Mouse (Mus musculus) ES-E14 (cell line): ENCODE data around the gene Neurod6. TPM values are rescaled to one million over a fixed set of nuclear protein-coding genes. Genes with fewer than 3 reads are reported as not detected.

Source experiments
- DNase-seq: peaks from one replicate; pipeline ENCODE4 v3.0.0-alpha.2; 2013; ENCODE audit warnings: low read depth, low spot score
- H3K27ac ChIP-seq: 2 replicates; pipeline ENCODE4 v1.5.1; 2012; ENCODE audit warnings: low read depth, mild to moderate bottlenecking, low read length, moderate library complexity, mixed read lengths; ENCODE audit not compliant: poor library complexity, insufficient read depth, severe bottlenecking
- H3K36me3 ChIP-seq: 2 replicates; pipeline ENCODE4 v1.6.1; 2012; ENCODE audit warnings: mild to moderate bottlenecking, low read length, moderate library complexity, mixed read lengths; ENCODE audit not compliant: control insufficient read depth, poor library complexity, insufficient read depth, severe bottlenecking
- H3K4me1 ChIP-seq, 2 experiments: fragments of 150-350 bp in 1 of 2; sonication (generic) in 1 of 2; 2 replicates each; pipeline ENCODE4 v1.6.1; 2012; ENCODE audit warnings: low read length in 2 of 2, mild to moderate bottlenecking in 1 of 2, mixed read lengths in 1 of 2; ENCODE audit not compliant: control insufficient read depth in 2 of 2, insufficient read depth in 2 of 2, poor library complexity in 1 of 2
- H3K4me3 ChIP-seq, 2 experiments: fragments of 150-350 bp in 1 of 2; sonication (generic) in 1 of 2; 2 replicates each; pipeline ENCODE4 v1.5.1; 2012; ENCODE audit warnings: low read length in 2 of 2, low read depth in 1 of 2, mild to moderate bottlenecking in 1 of 2, mixed read lengths in 1 of 2; ENCODE audit not compliant: insufficient read depth in 1 of 2, poor library complexity in 1 of 2, severe bottlenecking in 1 of 2
- H3K9ac ChIP-seq: 2 replicates; pipeline ENCODE4 v1.6.1; 2012; ENCODE audit warnings: low read depth, mild to moderate bottlenecking, low read length, mixed read lengths; ENCODE audit not compliant: poor library complexity, insufficient read depth, severe bottlenecking
- H3K9me3 ChIP-seq: fragments of 150-350 bp; sonication (generic); 2 replicates; pipeline ENCODE4 v1.6.1; 2012; ENCODE audit warnings: low read depth, mild to moderate bottlenecking, low read length; ENCODE audit not compliant: control insufficient read depth, insufficient read depth
- CHD2 ChIP-seq: IDR thresholded peaks from 2 replicates; pipeline ENCODE4 v1.6.1; 2014; ENCODE audit warnings: mild to moderate bottlenecking, low read depth, low read length, inconsistent platforms
- HCFC1 ChIP-seq: IDR thresholded peaks from 2 replicates; pipeline ENCODE4 v1.6.1; 2012; ENCODE audit warnings: low read length, inconsistent platforms, borderline replicate concordance; ENCODE audit not compliant: insufficient read depth
- MAFK ChIP-seq: IDR thresholded peaks from 2 replicates; pipeline ENCODE4 v1.6.1; 2014; ENCODE audit warnings: mild to moderate bottlenecking, low read depth, low read length, inconsistent platforms; ENCODE audit not compliant: insufficient read depth
- ZC3H11A ChIP-seq: IDR thresholded peaks from 2 replicates; pipeline ENCODE4 v1.6.1; 2012; ENCODE audit warnings: low read depth, mild to moderate bottlenecking, inconsistent platforms, low read length, borderline replicate concordance
- ZNF384 ChIP-seq: IDR thresholded peaks from 2 replicates; pipeline ENCODE4 v1.6.1; 2012; ENCODE audit warnings: low read depth, low read length, inconsistent platforms
- in situ Hi-C, 2 experiments: fragments of 600-800 bp; cut with MboI; formaldehyde crosslinking; loops; one replicate each; pipeline ENCODE4 v1.15.1; 2025; ENCODE audit warnings: low sequenced_read_pairs in 2 of 2, inconsistent platforms in 1 of 2; ENCODE audit not compliant: unreplicated experiment in 2 of 2
- total RNA-seq: library from RNA; depleted of rRNA; stranded (reverse); fragments of 300-350 nt; gene quantifications from 2 replicates; pipeline ENCODE4 v1.2.3, GENCODE M21; 2012

Gene Neurod6
- total RNA-seq, 1 experiment, result not detected

DNA sequence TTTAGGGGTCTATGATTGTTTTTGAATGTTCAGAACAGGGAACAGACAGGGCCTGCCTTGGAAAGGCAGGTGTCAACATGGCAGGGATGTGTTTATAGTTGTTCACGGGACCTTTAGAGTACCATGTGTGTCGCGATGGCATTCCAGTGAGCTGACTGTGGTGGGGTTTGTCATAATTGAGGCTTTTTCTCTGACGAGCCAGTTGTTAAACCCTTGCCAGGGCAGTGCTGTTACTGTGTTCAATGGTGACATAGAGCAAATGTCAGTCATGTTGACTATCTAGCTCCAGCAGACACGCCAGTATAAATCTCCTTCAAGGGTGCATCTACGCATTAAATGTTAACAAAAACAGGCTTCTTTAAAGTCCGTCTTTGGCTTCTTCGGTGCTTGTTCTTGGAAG, 31.5 kb downstream of the Neurod6 start:
- DNase-seq, result no peak
- TF ChIP-seq HCFC1 (no peak), CHD2 (no peak)
- no peak overlapping the region for H3K9ac ChIP-seq
- no peak overlapping the region for H3K27ac ChIP-seq
- no peaks in the 10 kb centered on the region for H3K36me3 ChIP-seq
- no peaks in the 10 kb centered on the region for H3K9me3 ChIP-seq
- H3K4me1 ChIP-seq, result no peaks in the 10 kb centered on the region
- in situ Hi-C loops, result no loop called here
- no peak overlapping the region for H3K4me3 ChIP-seq

DNA sequence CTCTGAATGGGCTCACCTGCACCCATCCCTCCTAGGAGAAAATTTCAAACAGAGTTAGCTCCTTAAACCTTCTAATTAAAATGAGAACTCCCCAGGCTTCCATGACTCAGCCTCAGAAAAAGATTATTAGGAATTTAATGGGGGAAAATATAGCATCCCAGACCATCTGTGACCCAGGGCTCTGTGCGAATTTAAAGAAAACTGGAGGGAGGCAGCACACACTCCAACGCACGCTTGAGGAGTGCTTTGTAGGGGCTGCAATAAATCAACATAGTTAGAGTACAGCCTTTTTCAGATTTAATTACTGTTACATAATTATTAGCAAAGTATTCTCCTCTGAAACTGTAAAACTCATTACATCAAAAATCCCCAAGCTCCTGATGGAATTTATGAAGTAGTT, 32.2 kb downstream of the Neurod6 start:
- TF ChIP-seq ZNF384, result no peak
- no peak for TF ChIP-seq ZC3H11A
- TF ChIP-seq HCFC1, result no peak
- no peak for TF ChIP-seq MAFK
- no peak for TF ChIP-seq CHD2
- H3K4me1 ChIP-seq, result no peaks in the 10 kb centered on the region

DNA sequence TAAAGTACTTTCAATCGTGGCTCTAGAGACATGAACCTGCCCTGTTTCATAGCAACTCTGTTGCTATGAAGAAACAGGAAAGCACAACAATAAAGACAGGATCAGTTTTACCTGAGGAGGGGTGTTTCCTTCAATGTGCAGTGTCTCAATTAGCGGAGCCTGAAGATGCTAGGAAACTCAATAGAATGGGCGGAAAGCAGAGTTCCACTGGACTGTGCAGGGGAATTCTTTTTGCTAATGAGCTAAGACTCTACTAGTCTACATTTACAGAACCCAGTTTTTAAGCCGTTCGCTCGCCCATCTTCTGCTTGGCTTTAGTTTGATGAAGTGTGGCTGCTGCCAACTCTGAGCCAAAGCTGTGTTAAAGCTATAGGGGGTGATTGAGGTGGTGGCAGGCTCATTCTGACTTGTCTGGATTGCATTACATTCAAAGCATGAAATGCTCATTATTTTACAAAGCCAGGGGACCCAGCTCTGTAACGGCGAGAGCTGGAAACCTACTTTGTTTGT, 33.2 kb downstream of the Neurod6 start:
- Histone ChIP-seq H3K9me3 (no peaks in the 10 kb centered on the region), H3K4me3 (no peak overlapping the region), H3K4me1 (no peaks in the 10 kb centered on the region), H3K9ac (no peak overlapping the region), H3K27ac (no peak overlapping the region), H3K36me3 (no peaks in the 10 kb centered on the region)
- in situ Hi-C loops, result no loop called here
- no peak for TF ChIP-seq ZNF384
- no peak for TF ChIP-seq HCFC1
- TF ChIP-seq CHD2, result no peak
- TF ChIP-seq ZC3H11A, result no peak
- TF ChIP-seq MAFK, result no peak
- no peak for DNase-seq

More for the DNA sequence above, 32.2 kb downstream of the Neurod6 start:
- no peak overlapping the region for H3K4me3 ChIP-seq
- no peak overlapping the region for H3K9ac ChIP-seq
- no peak overlapping the region for H3K27ac ChIP-seq
- no peak for DNase-seq
- no peaks in the 10 kb centered on the region for H3K9me3 ChIP-seq
- H3K36me3 ChIP-seq, result no peaks in the 10 kb centered on the region
- in situ Hi-C loops, result no loop called here

DNA sequence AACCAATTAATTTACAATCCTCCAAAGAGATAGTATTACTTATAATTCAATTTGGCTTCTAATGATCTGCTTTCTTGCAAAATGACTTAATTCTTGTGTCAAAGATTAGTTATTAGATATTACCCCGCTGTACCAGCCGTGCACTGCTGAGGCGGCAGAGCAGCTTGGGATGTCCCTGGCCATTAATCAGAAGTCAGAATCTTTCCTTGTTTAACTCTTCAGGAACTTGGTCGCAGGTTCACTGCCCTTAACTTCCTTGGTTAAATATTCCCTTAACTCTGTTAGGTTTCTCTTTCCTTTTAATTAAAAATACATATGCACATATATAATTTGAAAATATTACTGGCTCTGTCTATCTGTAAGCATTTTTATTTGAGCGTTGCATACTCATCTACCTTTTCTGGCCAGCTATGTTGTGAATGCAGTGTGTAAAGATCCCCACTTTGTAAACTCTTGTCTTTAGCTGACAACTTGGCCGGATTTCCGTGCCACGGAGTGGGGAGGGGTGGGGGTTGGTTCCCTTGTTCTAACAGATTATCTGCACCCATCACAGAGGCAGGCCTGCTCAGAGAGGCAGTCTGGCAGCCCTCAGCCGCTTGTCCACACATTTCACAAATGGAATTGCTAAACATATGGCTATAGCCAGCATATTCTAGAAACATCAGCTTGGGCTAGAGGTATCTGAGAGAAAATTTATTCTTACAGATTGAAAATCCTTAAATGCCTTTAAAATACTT, 34.1 kb downstream of the Neurod6 start:
- no peak for DNase-seq
- Histone ChIP-seq H3K4me1 (no peaks in the 10 kb centered on the region), H3K9me3 (no peaks in the 10 kb centered on the region), H3K27ac (no peak overlapping the region), H3K9ac (no peak overlapping the region), H3K4me3 (no peak overlapping the region), H3K36me3 (no peaks in the 10 kb centered on the region)
- TF ChIP-seq MAFK (no peak), ZNF384 (no peak), HCFC1 (no peak), CHD2 (no peak), ZC3H11A (no peak)
- in situ Hi-C loops, result no loop called here

DNA sequence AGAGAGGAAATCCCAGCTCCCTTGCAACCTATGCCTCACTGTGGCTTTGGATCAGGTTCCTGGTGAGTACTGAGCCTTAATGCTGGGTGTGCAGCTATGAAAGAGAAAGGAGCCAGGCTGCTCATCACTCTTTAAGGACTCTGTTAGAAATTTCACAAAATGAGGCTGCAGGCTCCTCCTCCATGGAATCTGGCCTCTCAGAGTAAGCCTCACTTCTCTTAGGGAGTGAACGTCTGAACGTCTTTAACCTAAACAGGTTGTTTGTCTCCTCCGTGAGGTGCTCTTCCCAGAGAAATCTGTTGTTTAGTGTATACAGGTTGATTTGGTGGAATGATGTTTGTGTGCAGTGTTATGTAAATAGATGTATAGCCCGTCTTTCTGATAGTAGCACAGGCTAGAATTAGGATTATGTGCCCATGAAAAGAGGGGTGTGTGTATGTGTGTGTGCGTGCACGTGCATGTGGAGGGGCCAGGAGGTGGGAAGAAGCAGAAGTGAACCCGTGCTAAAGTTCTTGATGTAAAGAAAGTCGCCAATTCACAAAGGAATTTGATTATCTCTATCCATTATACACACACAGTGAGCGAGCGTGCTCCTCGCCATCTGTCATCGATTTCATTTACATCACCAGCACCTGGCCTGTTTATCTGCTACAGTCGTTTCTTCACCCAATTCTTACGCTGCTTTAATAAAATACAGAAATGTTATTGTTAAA, 34.8 kb downstream of the Neurod6 start:
- Histone ChIP-seq H3K36me3 (no peaks in the 10 kb centered on the region), H3K27ac (no peak overlapping the region), H3K4me1 (no peaks in the 10 kb centered on the region), H3K9me3 (no peaks in the 10 kb centered on the region), H3K9ac (no peak overlapping the region), H3K4me3 (no peak overlapping the region)
- no peak for DNase-seq
- TF ChIP-seq MAFK (no peak), HCFC1 (no peak), ZC3H11A (no peak), ZNF384 (no peak), CHD2 (no peak)
- in situ Hi-C loops, result no loop called here
